Mouse (Mus musculus) small intestine, adult 2 months (tissue): ENCODE results near the gene Tmem82.

Experiments
- CTCF ChIP-seq: fragments of 200-500 bp; IDR thresholded peaks from 2 replicates; pipeline ENCODE4 v1.5.1; 2012; ENCODE audit warnings: low read depth, mild to moderate bottlenecking, control low read depth, inconsistent platforms, low read length, moderate library complexity, mixed read lengths; ENCODE audit not compliant: insufficient replicate concordance, insufficient read length; ENCODE audit errors: extremely low read depth
- POLR2A ChIP-seq: fragments of 200-500 bp; IDR thresholded peaks from 2 replicates; pipeline ENCODE4 v1.6.1; 2012; ENCODE audit warnings: low read depth, mild to moderate bottlenecking, control low read depth, inconsistent platforms, low read length, moderate library complexity

GRCm38 (mm10) chr4:141598894-141599250 is 19.6 kb downstream of the Tmem82 start:
- no peak for TF ChIP-seq POLR2A
- TF ChIP-seq CTCF: no peak
